Mouse (Mus musculus) adrenal gland, postnatal 25 days (tissue): ENCODE measurements around the gene Fbxl8. TPM values are rescaled to one million over a fixed set of nuclear protein-coding genes. Genes with fewer than 3 reads are reported as not detected.
A peak's percentile ranks its signal among the peaks of the same experiment; 100 is the strongest.

ENCODE experiments used
- DNase-seq: peaks from one replicate; pipeline ENCODE4 v3.0.0; 2021; ENCODE audit warnings: mixed read lengths
- microRNA-seq, 2 experiments: library from miRNA; unstranded; fragments of <30 nt; microRNA quantifications; one replicate each; pipeline ENCODE4 v1.2.0; 2021
- total RNA-seq: library from RNA; stranded (reverse); gene quantifications from 2 replicates; pipeline ENCODE4 v1.2.3, GENCODE M21; 2021

Gene Fbxl8
- total RNA-seq, 1 experiment from 2014 or later = 4.5 TPM

GRCm38 (mm10) chr8:105304325-105305210 lies 40.1 kb downstream of the Fbxl8 start:
- DNase-seq = no peak

- DNase-seq = peak; percentile 69
These were observed 41.0 kb downstream of the Fbxl8 start, which contains the start of gene Elmo3 for GRCm38 (mm10) chr8:105305211-105306145. TSS of gene Elmo3 (plus strand) at chr8:105305601.

GRCm38 (mm10) chr8:105306146-105306691 lies 41.8 kb downstream of the Fbxl8 start:
- no peak for DNase-seq

DNA sequence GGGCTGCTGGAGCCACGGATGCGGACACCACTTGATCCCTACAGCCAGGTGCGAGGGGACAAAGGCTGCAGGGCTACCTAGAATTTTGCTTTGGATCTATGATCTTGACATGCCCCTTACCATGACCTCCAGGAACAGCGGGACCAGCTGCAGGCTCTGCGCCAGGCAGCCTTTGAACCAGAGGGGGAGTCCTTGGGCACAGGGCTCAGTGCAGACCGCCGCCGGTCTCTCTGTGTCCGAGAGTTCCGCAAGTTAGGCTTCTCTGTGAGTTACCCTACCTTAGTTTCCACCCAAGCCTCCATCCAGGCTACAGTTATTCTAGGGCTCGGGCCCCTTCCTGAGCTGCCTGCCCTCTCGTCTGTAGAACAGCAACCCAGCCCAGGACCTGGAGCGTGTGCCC lies 43.2 kb downstream of the Fbxl8 start:
- DNase-seq = no peak

DNA sequence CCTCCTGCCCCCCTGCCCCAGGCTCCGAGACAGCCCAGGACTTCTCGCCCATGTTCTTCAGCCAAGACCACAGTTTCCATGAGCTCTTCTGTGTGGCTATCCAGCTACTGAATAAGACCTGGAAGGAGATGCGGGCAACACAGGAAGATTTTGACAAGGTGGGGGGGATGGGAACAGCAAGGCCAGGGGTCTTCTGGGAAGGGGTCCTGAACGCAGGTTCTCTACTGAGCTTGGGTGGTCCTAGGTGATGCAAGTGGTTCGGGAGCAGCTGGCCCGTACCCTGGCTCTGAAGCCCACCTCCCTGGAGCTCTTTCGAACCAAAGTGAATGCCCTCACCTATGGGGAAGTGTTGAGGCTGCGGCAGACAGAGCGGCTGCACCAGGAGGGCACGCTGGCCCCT lies 44.0 kb downstream of the Fbxl8 start:
- DNase-seq = no peak

- DNase-seq = no peak
These were observed 44.8 kb downstream of the Fbxl8 start for GRCm38 (mm10) chr8:105309142-105309847.

DNA sequence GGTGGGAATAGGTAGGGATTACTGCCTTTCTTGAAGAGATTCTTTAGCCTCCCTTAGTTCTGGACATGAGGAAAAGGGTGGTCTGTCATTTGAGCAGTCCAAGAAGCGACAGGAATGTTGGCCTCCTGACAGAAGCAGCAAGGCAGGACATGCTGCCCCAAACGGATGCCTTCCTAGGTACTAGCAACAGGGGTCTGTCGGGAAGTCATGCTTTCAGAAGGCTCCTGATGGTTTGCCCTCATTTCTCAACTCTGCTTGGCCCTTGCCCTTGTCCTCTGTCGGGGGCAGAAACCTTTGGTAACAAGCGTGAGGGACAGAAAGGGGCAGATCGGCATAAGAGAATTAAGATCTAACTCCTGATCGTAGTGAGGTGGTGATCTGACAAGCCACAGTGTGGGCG lies 45.7 kb downstream of the Fbxl8 start:
- no peak for DNase-seq

- DNase-seq = no peak
These were observed 47.3 kb downstream of the Fbxl8 start for GRCm38 (mm10) chr8:105311718-105312117.

DNA sequence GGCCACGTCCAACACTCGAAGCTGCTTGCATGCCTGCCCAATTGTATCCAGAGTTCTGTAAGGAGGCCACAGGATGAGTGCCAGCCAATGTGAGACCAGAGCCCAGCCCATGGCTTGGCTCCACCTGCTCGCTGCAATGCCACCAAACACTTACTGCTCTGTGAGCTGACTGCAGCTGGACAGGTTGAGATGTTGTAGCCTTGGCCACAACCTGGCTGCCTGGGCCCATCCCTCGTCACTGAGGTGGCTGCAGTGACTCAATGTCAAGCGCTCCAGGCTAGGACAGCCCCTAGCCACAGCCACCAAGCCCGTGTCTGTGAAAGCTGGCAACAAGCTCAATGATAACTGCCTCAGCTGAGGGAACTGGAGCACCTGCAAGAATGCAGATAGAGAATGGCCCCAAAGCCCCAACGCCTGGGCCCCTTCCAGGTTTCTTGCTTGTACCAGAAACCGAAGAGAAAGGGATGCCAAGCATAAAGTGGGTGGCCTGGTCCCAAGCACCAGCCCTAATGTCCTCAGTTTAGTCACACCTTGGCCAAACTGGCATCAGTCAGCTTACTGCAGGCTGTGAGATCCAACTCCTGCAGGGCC lies 48.5 kb downstream of the Fbxl8 start:
- no peak for DNase-seq

DNA sequence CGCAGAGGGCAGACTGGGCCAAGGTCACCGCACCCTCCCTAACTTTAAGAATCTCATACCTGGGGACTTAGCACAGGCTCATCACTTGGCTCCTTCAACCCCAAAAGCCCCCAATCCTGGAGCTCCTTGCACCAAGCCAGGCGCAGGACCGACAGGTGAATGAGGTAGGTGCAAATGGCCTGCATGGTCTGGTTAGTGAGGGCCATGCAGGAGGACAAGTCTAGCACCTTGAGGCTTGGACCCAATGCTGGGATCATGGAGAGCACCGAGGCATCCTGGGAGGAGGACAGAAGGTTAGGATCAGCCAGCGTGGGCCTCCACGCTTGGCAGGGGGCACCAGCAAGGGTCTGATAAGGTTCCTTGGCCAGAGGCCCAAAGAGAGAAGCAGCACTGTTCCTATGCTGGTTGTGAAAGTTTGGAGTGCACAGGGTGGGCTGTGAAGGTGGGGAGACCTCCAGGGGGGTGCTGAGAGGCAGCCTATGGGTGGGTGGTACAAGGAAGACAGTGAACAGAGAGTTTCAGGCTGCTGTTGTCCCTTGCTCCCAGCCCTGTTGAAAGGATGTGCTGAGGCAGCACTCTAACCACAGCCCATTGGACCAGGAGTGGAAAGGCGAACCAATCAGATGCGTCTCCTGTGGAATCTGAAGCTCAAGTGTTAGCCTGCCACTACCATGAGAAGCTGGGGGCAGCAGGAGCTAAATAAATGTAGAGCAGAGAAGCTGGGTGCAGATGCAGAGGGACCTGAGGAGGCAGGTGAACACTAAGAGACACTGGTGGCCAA lies 49.4 kb downstream of the Fbxl8 start:
- no peak for DNase-seq

DNA sequence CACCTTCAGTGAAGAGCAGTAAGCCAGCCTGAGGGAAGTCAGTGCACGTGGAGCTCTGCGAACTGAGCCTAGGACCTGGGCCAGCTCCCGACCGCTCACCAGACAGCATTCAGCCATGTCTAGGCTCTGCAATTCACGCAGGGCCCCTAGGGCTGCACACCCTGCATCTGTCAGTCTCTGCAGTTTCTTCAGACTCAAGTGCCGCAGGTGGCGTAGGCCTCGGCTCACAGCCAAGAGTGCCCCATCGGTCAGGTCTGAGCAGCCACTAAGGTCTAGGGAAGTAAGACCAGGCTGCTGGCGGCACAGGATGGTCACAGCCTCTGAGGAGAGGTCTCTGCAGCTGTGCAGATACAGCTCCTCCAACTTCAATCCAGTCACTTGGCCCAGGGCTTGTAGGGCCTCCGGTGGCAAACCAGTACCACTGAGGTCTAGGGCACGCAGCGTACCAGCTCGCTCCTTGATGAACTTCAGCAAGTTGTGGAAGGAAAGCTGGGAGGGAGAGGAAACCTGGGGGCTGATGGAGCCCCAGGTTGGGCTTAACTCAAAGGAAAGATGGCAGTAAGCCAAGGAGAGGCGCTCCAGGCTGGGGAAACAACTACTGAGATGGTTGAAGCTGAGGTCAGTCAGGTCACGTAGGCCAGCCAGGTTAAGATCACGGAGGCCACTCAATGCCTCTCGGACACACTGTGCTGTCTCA lies 50.8 kb downstream of the Fbxl8 start:
- DNase-seq = no peak

DNA sequence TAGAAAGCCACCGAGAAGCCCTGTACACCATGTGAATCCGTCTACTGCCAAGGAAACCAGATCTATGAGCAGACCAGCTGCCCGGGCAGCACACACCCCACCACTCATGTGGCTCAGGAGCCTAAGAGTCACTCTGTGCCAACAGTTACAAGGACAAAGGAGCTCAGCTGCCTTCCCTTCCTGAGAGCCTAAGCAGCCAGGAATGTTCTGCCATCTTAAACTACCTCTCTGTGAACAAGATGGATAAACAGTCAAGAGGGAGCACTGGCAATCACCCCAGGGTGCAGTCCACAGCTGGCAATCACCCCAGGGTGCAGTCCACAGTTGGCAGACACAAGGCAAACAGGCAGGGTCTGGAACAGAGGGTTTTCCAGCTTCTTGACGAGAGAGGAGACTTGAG lies 53.5 kb downstream of the Fbxl8 start:
- DNase-seq = no peak

GRCm38 (mm10) chr8:105318662-105319190 lies 54.3 kb downstream of the Fbxl8 start:
- no peak for DNase-seq

Small RNAs within 50 kb of the gene (microRNA-seq; reads per million reads assigned to microRNA genes)
- gene Gm27320 = 0 reads per million in 2 experiments
- 1,923 to 1,998 reads per million in 2 experiments for gene Mir328

Other genes with a start within 250 kb of the Fbxl8 start
- gene Ces3a, start 216.0 kb upstream of the Fbxl8 start, total RNA-seq = 16.0 TPM in 1 of 2 replicates, not detected in the other
- gene Ces3b, start 180.9 kb upstream of the Fbxl8 start, total RNA-seq = 1.0 TPM in 1 of 2 replicates, not detected in the other
- not detected in 2 replicates for gene Ces4a, start 132.8 kb upstream of the Fbxl8 start, total RNA-seq
- 78.8 and 92.4 TPM in 2 replicates for gene Cbfb, start 94.0 kb upstream of the Fbxl8 start, total RNA-seq
- gene D230025D16Rik, start 39.5 kb upstream of the Fbxl8 start, total RNA-seq = 27.9 and 34.5 TPM in 2 replicates
- 1.2 and 2.1 TPM in 2 replicates for gene B3gnt9, start 9.5 kb upstream of the Fbxl8 start, total RNA-seq
- 18.7 and 21.7 TPM in 2 replicates for gene Tradd, start within 50 bp of the Fbxl8 start, total RNA-seq
- gene Hsf4, start 5.2 kb downstream of the Fbxl8 start, total RNA-seq = 0.70 and 1.1 TPM in 2 replicates
- 4.4 and 4.7 TPM in 2 replicates for gene Nol3, start 11.5 kb downstream of the Fbxl8 start, total RNA-seq
- 1.9 and 3.7 TPM in 2 replicates for gene 4931428F04Rik, start 25.2 kb downstream of the Fbxl8 start, total RNA-seq
- gene Exoc3l, start 31.5 kb downstream of the Fbxl8 start, total RNA-seq = 28.1 and 32.0 TPM in 2 replicates
- gene E2f4, start 33.0 kb downstream of the Fbxl8 start, total RNA-seq = 44.1 and 45.5 TPM in 2 replicates
- 3.9 and 9.8 TPM in 2 replicates for gene Elmo3, start 41.0 kb downstream of the Fbxl8 start, total RNA-seq
- gene Lrrc29, start 61.6 kb downstream of the Fbxl8 start, total RNA-seq = 4.9 and 7.4 TPM in 2 replicates
- 61.4 and 66.9 TPM in 2 replicates for gene Tmem208, start 61.7 kb downstream of the Fbxl8 start, total RNA-seq
- gene Fhod1, start 83.3 kb downstream of the Fbxl8 start, total RNA-seq = 14.0 and 18.4 TPM in 2 replicates
- 1.3 and 2.7 TPM in 2 replicates for gene Slc9a5, start 84.2 kb downstream of the Fbxl8 start, total RNA-seq
- gene Plekhg4, start 108.6 kb downstream of the Fbxl8 start, total RNA-seq = 0.76 and 0.82 TPM in 2 replicates
- not detected in 2 replicates for gene Kctd19, start 148.9 kb downstream of the Fbxl8 start, total RNA-seq
- gene Lrrc36, start 148.9 kb downstream of the Fbxl8 start, total RNA-seq = 3.8 and 6.1 TPM in 2 replicates
- gene Tppp3, start 206.9 kb downstream of the Fbxl8 start, total RNA-seq = 22.7 and 27.4 TPM in 2 replicates
- gene Zdhhc1, start 232.3 kb downstream of the Fbxl8 start, total RNA-seq = 17.7 and 20.6 TPM in 2 replicates